Mouse (Mus musculus) central nervous system, embryonic 18 days (tissue): ENCODE data around the gene Abcc3. TPM values are rescaled to one million over a fixed set of nuclear protein-coding genes. Genes with fewer than 3 reads are reported as not detected.

Experiments used
- polyA plus RNA-seq: library from polyadenylated mRNA; depleted of rRNA; stranded (reverse); fragments of >200 nt; gene quantifications from 2 replicates; pipeline ENCODE4 v1.2.3, GENCODE M21; 2012; rRNA removed

Abcc3 gene
- 0.62 and 0.66 TPM in 2 replicates for polyA plus RNA-seq

GRCm38 (mm10) chr11:94392672-94393109 is at the start of gene Abcc3:
Abcc3 (minus strand) TSS chr11:94392997.

GRCm38 (mm10) chr11:94327693-94328643 is 64.8 kb downstream of the Abcc3 start, which contains the start of gene Ankrd40:
Ankrd40 (plus strand) TSS chr11:94328001.

DNA sequence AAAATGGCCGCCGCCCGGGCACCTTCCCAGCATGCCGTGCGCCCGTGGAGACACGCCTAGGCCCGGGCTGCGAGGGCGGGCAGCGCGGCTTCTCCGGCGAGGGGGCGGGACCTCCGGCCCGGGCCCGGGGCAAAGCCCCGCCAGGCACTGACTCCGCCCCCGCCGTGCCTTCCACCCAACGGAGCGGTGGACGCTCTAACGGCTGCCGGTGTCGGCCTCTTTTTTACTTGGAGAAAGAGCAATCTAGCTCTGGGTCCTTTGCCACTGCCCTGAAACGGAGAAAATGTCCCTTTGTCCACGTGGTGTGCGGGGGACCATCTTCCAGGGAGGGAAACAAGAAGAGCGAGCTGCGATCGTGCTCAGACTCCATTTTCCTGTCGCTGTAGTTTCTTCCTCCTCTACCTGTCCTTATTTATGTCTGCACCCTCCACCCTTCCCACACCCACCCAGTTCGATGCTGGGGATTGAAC is 70.8 kb downstream of the Abcc3 start, which contains the start of gene Luc7l3:
Gene Luc7l3, minus strand, starts transcription at position 58 of the 470 bp plus-strand sequence.

Other genes starting within 250 kb of the Abcc3 start
- 21.7 and 22.5 TPM in 2 replicates for gene Tob1, start 181.5 kb downstream of the Abcc3 start, polyA plus RNA-seq
- 2.9 and 5.0 TPM in 2 replicates for gene Wfikkn2, start 147.0 kb downstream of the Abcc3 start, polyA plus RNA-seq
- gene Gm21885, start 111.1 kb downstream of the Abcc3 start, polyA plus RNA-seq = not detected in 2 replicates
- gene Luc7l3, start 71.0 kb downstream of the Abcc3 start, polyA plus RNA-seq = 210 and 218 TPM in 2 replicates
- gene Ankrd40, start 65.0 kb downstream of the Abcc3 start, polyA plus RNA-seq = 45.8 and 46.1 TPM in 2 replicates
- gene Cacna1g, start 81.2 kb upstream of the Abcc3 start, polyA plus RNA-seq = 192 and 209 TPM in 2 replicates
- gene Spata20, start 93.2 kb upstream of the Abcc3 start, polyA plus RNA-seq = 1.7 and 2.1 TPM in 2 replicates
- 1.4 and 2.4 TPM in 2 replicates for gene Epn3, start 107.0 kb upstream of the Abcc3 start, polyA plus RNA-seq
- gene Mycbpap, start 128.7 kb upstream of the Abcc3 start, polyA plus RNA-seq = 1.7 and 2.4 TPM in 2 replicates
- gene Rsad1, start 156.3 kb upstream of the Abcc3 start, polyA plus RNA-seq = 12.9 and 14.9 TPM in 2 replicates
- gene Chad, start 172.1 kb upstream of the Abcc3 start, polyA plus RNA-seq = 0.19 and 0.43 TPM in 2 replicates
- 5.3 and 5.5 TPM in 2 replicates for gene Acsf2, start 208.9 kb upstream of the Abcc3 start, polyA plus RNA-seq
- 86.6 and 89.4 TPM in 2 replicates for gene Lrrc59, start 236.8 kb upstream of the Abcc3 start, polyA plus RNA-seq